Mouse (Mus musculus) adrenal gland, adult 18-20 months (tissue): ENCODE results near the gene Usp27x. TPM values are rescaled to one million over a fixed set of nuclear protein-coding genes. Genes with fewer than 3 reads are reported as not detected.

Experiments
- DNase-seq, 2 experiments: peaks; one replicate each; pipeline ENCODE4 v3.0.0; 2021 to 2022; ENCODE audit warnings: low spot score in 2 of 2
- long read RNA-seq, 2 experiments: library from polyadenylated mRNA; stranded (forward); transcript quantifications; one replicate each; pipeline ENCODE4 v2.0.0; 2021
- total RNA-seq, 2 experiments: library from RNA; stranded (reverse); gene quantifications; 1 replicate in 1 of 2; 2 replicates in 1 of 2; pipeline ENCODE4 v1.2.3; 2021

Gene Usp27x
- total RNA-seq, result 10 to 100 TPM; 18.1 to 23.5 TPM
- long read RNA-seq, experiment 1, full-length matches to known transcripts, result 12 of 14 reads
- long read RNA-seq, experiment 1, partial matches to known transcripts, result 0 of 14 reads
- long read RNA-seq, experiment 1, other reads (novel, unspliced or antisense), result 2 of 14 reads
- long read RNA-seq, experiment 2, transcript Usp27x-201 (1 exons, 3,240 nt), result major isoform, 23 of 23 reads
- long read RNA-seq, experiment 2, partial matches to known transcripts, result 0 of 23 reads
- long read RNA-seq, experiment 2, other reads (novel, unspliced or antisense), result 0 of 23 reads

DNA sequence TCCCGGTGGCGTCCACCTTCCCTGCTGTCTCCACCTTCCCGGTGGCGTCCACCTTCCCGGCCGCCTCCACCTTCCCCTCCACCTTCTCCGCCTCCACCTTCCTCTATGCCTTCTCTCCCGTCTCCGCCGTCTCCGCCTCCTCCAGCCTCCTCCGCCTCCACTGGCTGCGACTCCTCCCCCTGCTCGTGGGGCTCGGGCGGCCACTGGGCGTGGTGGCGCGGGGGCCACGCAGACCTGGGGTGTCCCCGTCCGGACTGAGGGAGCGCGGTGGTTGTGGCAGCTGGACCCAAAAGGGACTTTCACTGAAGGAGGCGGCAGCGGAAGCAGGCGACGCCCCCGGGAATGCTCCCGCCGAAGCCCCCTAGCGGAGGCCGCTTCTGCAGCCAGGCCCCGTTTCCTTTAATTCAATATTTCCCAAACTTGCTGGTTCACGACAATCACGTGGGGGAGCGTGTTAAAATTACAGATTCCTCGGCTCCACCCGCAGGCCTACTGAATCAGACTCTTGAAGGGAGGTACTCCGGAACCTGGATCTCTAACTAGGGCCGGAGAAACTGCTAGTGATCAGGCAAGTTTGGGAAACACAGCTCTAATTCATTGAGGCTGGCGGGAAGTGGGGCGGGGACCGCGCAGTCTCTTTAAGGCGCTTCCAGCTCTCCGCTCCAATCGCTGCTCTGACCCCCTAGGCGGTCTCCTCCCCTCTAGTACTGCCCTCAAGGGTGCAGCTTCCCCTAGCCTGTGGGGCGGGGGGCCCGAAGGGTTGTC, at the start of gene Usp27x:
Gene Usp27x, minus strand, starts transcription at position 115 of the 765 bp plus-strand sequence.
- peak; percentile 73 to 77 for DNase-seq

DNA sequence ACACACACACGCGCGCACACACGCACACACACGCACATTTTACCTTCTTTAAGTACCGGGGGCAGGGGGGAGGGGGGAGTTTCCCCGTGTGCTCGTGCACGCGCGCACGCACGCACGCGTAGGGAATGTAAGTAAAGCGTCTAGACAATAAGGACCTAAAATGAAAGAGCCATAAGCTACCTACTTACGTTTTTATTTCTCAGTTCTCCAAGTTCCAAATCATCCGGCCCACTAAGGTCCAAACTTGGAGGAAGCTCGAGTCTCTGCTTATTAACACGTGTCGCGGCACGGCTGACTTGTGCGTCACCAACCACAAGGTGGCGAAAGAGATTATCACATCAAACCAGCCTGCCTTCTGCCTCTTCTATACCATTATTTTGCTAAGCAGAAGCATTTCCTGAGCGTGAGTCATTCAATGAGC, 47.1 kb upstream of the Usp27x start:
- peak; percentile 46 to 52 for DNase-seq

DNA sequence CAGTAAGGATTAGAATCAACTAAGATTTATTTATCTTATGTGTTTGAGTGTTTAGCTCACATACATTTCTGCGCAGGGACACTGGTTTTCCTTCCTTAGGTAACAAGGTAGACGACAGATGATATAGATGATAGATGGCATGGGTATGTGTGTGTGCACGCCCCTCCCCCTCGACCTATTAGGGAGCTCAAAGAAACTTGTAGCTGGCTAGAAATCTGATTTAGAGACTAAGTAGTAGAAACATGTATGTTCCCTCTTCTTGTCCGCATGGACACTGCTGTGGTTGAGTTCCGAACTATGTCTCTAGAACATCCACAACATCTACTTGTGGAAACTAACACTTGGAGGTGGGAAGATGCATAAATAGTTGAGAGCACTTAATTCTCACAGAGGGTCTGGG, 46.5 kb upstream of the Usp27x start:
- no peak for DNase-seq

DNA sequence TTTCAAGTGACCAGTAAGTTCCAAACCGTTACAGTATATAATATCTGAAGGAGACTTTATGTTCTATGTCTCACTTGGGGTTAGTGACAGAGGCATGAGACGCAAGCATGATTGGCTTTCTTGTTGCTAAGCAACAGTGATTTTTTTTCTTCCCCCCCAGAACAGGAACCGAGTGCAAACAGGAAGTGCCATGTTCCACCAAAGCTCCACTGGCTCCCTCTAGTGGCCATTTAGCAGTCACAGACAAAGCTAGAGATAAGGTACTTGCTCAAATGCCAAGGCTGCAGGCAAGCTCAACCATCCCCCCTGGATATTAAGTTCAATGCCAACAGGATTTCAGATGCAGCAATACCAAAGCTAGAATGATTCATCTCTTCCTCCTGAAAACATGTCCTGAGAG, 45.4 kb upstream of the Usp27x start:
- DNase-seq, result peak; percentile 42 to 56

DNA sequence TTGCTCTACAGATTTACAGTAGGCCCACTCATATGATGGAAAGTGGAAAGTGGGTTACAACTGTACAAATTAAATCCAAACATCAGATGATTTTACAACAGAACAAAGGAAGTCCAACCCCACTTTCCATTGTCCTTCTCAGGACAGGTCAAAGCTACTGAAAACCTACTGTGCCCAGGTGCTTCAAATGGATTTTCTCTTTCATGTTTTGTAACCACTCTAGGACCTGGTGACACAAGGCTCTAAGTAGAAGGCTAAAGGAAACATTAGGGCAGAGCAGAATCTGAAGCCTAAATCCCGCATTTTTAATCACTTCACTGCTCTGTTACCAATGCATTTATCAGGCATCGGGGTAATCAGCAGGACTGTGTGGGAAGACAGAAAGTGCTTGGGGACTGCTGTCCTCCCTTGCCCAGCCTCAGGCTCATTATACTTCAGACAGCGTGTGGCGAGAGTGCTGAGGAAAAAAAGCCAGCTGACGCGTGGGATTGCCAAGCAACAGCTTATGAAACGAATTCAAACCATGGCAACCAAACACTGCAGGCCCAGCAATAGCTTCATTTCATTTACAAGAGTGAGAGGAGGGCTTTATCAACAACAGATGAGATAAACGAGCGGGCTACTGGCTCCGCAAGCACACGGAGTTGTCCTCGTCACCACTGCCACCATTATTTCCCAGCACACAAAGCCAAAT, 40.7 kb upstream of the Usp27x start:
- no peak for DNase-seq

DNA sequence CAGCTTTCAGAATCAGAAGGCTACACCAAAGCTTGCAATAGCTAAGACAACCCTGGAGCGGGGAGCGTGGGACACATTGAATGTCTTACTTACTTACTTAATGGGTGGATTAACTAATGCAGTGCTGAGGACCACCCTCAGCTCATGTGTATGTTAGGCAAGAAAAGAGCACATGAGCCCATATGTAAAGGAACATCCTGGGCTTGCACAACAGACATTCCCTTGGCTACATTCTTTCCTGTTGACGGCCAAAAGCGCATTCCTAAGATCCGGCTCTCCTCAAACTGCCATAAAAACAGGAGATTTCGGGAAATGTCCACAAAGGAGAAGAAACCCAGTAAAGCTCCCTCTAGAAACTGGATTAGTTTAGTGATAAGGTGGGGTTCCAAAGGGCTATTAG, 39.7 kb upstream of the Usp27x start:
- DNase-seq, result no peak

DNA sequence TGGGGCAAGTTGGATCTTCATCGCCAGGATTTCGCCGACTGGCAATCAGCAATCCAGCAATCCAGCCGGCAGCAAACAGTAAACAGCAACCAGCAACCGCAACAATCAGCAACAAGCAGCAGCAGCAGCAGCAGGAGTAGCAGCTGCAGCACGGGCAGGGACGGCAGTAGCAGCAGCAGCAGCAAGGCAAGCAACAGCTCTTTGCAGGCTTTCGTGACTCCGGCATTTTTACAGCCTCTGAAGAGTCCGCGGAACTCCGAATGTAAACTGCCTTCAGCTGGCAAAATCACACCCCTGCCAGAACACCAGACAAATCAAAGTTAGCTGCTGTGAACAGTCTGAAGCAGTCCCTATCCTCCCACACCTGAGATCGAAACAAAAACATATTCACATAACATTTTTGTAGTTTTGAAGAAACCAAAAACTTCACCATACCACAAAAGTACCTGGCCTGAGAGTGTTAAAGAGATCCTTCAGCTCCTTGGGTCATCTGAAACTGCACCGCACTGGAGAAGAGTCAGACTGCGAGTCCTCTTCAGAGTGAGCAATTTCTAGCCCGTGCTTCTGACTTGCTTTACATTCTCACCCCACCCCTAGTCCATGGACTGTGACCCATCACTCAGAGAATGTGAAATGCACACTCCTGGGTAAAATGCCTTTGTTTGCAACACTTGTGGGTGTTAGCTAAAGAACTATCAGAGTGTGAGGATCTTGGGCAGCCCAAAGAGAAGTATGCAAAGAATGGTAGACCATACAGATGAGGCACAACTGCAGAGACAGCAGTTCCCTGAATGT, 36.8 kb upstream of the Usp27x start:
- no peak for DNase-seq

DNA sequence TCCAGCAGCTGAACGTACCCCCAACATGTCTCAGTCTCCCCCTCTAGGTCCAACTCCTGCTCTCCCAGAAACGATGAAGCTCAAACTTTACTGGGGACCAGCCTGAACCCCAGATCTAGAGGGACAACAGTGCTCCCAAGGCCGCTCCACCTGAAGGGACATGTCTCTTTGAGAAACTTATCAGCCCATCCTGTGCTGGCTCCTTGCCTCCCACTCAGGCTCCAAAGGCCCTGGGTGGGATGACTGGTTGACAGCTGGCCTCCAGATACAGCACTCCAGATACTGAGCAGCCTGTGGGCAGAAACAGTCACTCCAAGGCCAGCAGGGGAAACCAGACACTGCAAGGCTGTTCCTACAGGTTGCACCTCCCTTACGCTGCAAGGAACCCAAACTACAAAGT, 956 bp upstream of the Usp27x start:
- peak in 1 of 2 experiments; percentile 5 for DNase-seq

DNA sequence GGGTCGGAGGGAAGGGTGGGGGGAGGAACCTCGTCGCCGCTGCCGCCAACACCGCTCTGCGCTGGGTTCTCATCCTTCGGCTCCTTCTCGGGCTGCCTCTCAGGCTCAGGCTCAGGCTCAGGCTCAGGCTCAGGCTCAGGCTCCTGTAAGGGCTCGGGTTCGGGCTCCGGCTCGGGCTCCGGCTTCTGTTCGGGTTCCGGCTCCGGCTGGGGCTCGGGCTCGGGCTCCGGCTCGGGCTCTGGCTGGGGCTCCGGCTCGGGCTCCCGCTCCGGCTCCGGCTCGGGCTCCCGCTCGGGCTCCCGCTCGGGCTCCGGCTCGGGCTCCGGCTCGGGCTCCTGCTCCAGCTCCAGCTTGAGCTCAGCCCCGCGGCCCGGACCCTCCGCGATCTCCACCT, 311 bp downstream of the Usp27x start:
- DNase-seq, result peak in 1 of 2 experiments; percentile 26

DNA sequence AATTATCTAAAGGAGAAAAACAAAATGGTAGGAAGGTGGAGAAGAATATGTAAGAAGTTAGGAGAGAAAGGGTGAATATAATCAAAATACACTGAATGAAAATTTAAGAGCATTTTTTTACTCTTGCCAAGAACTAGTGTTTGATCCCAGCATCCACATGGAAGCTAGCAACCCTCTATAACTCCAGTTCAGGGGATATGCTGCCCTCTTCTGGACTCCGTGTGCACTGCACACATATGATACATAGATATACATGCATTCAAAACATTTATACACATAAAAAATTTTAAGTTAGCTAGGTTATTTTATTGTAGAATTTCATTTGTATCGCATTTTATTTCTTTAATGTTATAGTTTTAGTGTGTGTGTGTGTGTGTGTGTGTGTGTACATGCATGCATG, 50.2 kb downstream of the Usp27x start:
- no peak for DNase-seq

DNA sequence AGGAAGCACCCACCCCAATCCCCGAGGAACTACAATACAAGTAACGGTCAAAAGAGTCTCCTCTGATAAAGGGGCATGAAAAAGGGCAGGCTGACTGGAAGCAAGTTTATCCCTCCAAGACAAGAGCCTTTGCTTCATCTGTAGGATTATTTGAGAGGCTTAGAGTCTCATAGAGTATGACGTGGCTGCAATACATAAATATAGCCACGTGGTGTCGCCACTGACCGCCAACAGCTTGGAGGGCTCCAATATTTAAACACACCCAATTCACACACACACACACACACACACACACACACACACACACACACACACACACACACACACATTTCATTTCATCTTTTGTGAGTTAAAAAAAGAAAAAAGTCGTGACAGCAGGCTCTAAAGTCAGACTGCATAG, 53.3 kb downstream of the Usp27x start:
- DNase-seq, result peak; percentile 48 to 59

Other genes with a start within 250 kb of the Usp27x start
- 10 to 100 TPM; 18.7 to 33.5 TPM for gene Clcn5, start 56.5 kb downstream of the Usp27x start, total RNA-seq
- gene Foxp3, start 197.8 kb upstream of the Usp27x start, total RNA-seq, result not detected
- 1 to 10 TPM; 3.2 to 4.4 TPM for gene Ppp1r3f, start 198.5 kb upstream of the Usp27x start, total RNA-seq
- gene Ccdc22, start 229.7 kb upstream of the Usp27x start, total RNA-seq, result 10 to 100 TPM; 16.9 to 23.8 TPM
- not detected for gene Cacna1f, start 231.3 kb upstream of the Usp27x start, total RNA-seq